Mouse (Mus musculus) spleen, adult 2 months (tissue): ENCODE results near the gene Atp1a2.

Source experiments
- CTCF ChIP-seq: fragments of 200-500 bp; IDR thresholded peaks from 2 replicates; pipeline ENCODE4 v1.5.1; 2011; ENCODE audit warnings: mild to moderate bottlenecking, inconsistent platforms; ENCODE audit not compliant: insufficient read depth, insufficient read length, insufficient replicate concordance; ENCODE audit errors: extremely low read depth
- POLR2A ChIP-seq: fragments of 200-500 bp; IDR thresholded peaks from 2 replicates; pipeline ENCODE4 v1.6.1; 2011; ENCODE audit warnings: low read depth, low read length, inconsistent platforms

- TF ChIP-seq CTCF (no peak), POLR2A (no peak)
Measured at GRCm38 (mm10) chr1:172295751-172296197, 2.1 kb downstream of the Atp1a2 start.
